Mouse (Mus musculus): ENCODE data around the gene 2410002F23Rik.
"Not testable (repeated sequence)": the region's sequence is repeated elsewhere in the genome, so short reads cannot be mapped to it uniquely, and the experiment has no call there.

DNA sequence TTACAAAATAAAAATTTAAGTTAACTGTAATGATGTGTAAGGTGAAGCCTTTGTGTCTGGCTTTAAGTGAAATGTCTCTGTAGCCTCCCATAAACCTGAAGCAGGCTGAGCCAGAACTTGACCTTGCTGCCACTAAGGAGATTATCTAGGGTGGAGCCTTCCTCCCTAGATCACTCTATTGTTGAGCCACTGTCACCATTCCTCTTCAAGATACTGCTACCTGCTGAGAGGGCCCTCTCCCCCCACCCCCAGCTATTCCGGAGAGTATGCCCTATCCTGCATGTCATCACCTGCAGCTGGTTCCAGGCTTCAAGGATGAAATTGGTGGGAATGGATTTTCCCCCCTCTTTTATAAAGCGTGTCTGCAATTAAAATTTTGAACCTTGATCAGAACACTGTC lies 51.0 kb downstream of the 2410002F23Rik start:
- TF ChIP-seq TAL1, GATA1 (IDR thresholded peaks at IDR 0.05; ENCODE audit: low read length): not testable (repeated sequence)

Measured in erythroblast, embryonic 14.5 days (primary cell).